Mouse (Mus musculus) kidney, postnatal 25 days (tissue): Measurements from ENCODE around the gene Arhgef10l.
A peak's percentile ranks its signal among the peaks of the same experiment; 100 is the strongest.

Source experiments
- DNase-seq, 2 experiments: peaks; one replicate each; pipeline ENCODE4 v3.0.0; 2021; ENCODE audit warnings: mixed read lengths in 2 of 2

Arhgef10l gene

GRCm38 (mm10) chr4:140665760-140666159 is at the start of gene Arhgef10l:
TSS of gene Arhgef10l (minus strand) at chr4:140666012.
- peak; percentile 80 to 91 for DNase-seq

DNA sequence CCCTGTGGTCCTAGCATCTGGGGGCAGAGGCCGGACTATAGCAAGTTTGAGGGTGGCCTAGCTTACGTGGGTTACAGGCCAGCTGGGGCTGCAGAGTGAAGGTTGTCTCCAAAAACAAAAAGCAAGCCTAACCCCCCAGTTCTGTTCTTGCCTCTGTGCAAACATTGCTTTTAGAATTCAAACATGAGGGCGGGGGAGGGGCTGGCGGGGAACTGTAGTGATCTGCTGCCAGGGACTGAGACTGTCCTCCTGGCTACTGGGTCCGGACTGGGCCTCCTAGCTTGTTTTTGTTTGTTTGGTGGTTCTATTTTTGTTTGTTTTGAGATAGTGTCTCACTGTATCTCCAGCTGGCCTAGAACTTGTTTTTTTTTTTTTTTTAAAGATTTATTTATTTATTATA is 48.8 kb upstream of the Arhgef10l start:
- DNase-seq: no peak

DNA sequence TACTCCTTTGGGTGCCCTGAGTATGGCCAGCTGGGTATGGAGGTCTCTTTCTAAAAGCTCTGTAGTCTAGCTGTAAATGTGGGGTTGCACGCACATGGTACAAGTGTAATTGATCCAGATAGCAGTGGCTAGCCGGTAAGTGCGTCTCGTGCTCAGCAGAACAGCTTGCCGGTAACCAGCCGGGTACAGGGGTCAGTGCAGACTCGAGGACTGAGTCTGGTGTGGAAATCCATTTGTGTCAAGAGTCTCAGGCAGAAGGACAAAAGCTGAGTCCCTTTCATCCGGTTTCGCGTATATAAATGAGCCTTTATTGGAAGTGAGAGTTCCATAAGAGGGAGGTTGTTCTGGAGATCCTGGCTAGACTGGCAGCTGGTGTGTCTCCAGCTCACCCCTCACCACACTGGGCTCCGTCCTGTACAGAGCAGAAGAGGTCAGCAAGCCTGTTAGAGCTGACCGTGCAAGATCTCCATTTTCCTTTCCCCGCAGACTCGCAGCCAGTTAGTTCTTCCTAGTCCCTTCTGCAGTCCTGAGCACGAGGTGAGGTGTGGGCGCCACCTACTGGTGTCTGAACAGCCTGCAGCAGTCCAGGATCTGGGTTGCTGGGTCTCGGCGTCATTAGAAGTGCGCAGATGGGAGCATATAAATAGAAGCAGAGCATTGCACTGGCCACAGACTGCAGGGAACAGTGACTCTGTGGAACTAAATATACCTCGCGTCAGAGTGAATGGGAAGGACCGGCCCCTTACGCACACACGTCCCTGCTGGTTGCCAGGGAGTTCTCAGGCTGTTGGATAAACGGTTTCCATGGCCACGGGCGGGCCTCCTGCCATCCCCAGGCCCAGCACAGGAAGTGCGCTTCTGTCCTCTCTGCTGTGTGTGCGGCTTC is 47.9 kb upstream of the Arhgef10l start:
- DNase-seq: peak; percentile 90 to 95

GRCm38 (mm10) chr4:140711360-140711759 is 45.5 kb upstream of the Arhgef10l start:
- DNase-seq: no peak

- DNase-seq: no peak
Measured at GRCm38 (mm10) chr4:140710781-140711180, 45.0 kb upstream of the Arhgef10l start.

- no peak for DNase-seq
Measured at GRCm38 (mm10) chr4:140709617-140710016, 43.8 kb upstream of the Arhgef10l start.

- DNase-seq: no peak
Measured at GRCm38 (mm10) chr4:140709111-140709510, 43.3 kb upstream of the Arhgef10l start.

DNA sequence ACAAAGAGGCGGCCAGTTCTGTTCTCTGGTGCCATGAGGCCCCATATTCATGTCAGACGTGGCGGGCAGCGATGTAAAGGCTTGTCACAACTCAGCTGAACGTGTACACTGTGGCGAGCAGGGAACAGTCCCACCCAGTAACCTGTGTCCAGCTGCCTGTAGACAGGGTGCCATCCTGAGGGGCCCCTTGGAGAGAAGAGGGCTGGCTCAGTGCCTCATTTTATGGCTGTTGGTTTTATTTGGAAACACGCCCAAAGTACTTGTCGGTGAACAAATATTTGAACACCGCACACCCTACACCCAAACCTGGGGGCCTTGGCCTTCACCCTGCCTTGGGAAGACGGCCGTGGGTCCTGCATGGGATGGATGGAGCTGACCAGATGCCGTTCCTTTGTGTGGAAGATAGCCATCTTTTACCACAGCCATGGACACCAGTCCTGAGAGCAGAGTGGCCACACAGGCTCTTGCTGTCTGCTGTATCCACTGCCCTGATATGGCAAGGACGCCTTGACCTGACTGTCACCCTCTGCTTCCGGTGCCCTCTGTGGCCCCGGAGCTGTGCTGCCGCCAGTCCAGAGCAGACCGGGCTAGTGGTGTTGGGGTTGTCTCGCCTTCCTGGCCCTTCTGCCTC is 42.6 kb upstream of the Arhgef10l start:
- no peak for DNase-seq

DNA sequence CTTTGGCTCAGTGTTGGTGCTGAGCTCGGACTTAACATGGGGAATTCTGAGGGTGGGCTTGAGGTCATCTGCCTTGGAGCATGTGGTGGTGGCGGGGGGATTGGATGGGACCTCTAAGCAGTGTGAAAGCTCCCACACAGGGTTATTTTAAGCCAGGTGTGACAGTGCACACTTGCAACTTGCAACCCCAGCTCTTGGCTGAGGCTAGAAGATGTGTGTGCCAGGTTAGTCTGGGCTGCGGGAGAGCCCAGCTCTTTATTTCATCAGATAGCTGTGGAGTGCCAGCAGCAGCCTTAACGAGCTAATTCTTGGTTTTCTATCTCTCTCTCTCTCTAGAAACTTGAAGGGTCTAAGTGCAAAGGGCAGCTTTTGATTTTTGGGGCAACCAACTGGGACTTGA is 41.8 kb upstream of the Arhgef10l start:
- no peak for DNase-seq

DNA sequence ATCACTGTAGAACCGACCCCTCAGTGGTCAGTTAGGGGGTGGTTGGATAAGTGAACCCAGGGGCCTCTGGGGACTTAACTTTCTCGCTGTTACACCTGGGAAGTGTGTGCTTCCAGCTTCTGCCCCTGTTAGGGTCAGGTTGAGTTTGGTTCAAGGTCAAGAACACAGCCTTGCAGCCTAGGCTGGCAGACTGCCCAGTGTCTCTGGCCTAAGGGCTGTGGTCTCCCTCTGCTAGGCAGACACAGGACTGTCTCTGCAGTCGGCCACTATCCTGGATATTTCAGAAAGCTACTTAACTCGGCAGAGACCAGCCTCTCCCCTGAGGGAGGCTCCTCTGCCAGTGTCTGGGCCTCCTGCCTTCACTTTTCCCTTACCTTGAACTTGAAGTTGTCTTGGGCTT is 38.4 kb upstream of the Arhgef10l start:
- peak in 1 of 2 experiments; percentile 38 for DNase-seq

- DNase-seq: no peak
Measured at GRCm38 (mm10) chr4:140703636-140704035, 37.8 kb upstream of the Arhgef10l start.

GRCm38 (mm10) chr4:140702611-140703327 is 37.0 kb upstream of the Arhgef10l start:
- peak; percentile 84 to 94 for DNase-seq

GRCm38 (mm10) chr4:140701716-140702561 is 36.1 kb upstream of the Arhgef10l start:
- peak; percentile 27 to 67 for DNase-seq

GRCm38 (mm10) chr4:140701049-140701715 is 35.4 kb upstream of the Arhgef10l start:
- peak; percentile 73 to 87 for DNase-seq

DNA sequence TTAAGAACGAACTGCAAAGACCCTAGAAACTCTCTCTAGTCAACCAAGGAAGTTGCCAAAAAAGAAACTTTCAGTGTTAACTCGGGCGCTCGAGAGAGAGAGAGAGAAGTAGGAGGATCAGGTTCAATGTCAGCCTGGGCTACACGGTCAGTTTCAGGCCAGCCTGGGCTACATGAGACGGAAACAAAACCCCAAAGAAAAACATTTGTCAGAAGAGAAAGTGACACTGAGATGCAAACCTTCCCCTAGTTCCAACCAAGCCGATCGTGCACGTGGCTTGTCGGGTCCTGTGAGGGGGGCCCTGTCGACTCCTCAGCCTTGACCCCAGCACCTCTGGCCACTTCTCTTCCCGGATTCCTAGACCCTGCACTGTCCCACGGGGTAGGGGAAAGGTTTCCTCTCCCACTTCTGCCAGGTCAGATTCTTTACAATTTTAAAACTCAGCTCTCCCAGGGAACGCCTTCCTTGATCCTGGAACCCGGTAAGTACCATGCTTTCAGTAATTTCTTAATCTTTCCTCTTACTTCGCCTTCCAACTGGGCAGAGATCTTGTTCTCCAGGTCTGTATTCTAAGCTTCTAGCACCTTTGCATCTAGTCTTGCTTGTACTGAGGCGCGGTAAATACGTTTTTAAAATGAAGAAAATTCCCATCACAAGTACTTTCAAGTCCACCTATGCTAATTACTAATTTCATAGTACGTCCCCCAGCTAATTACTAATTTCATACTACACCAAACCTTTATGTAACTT is 34.6 kb upstream of the Arhgef10l start, which contains the start of gene Rcc2:
TSS of gene Rcc2 (plus strand) at position 273 of the 750 bp plus-strand sequence.
- DNase-seq: no peak

GRCm38 (mm10) chr4:140699441-140700127 is 33.8 kb upstream of the Arhgef10l start:
- DNase-seq: peak; percentile 64 to 86

GRCm38 (mm10) chr4:140695675-140696585 is 30.1 kb upstream of the Arhgef10l start:
- no peak for DNase-seq

DNA sequence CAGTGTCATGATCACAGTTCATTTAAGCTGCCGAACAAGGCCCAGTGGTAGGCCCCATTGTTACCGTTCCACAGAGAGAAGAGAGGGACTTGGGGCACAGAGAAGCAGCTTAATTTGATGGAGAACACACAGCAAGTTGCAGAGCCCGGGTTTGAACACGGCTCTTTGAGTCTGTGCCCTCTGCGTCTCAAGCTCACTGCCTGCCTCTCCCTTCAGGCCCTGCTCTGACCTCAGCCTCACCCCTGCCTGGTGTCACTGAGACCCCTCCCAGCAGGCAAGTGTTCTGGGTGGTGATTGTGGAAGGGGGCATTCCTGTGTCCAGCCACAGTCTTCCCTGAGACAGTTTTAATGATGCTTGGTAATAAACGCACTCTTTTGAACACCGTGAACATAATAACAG is 29.3 kb upstream of the Arhgef10l start:
- DNase-seq: no peak

DNA sequence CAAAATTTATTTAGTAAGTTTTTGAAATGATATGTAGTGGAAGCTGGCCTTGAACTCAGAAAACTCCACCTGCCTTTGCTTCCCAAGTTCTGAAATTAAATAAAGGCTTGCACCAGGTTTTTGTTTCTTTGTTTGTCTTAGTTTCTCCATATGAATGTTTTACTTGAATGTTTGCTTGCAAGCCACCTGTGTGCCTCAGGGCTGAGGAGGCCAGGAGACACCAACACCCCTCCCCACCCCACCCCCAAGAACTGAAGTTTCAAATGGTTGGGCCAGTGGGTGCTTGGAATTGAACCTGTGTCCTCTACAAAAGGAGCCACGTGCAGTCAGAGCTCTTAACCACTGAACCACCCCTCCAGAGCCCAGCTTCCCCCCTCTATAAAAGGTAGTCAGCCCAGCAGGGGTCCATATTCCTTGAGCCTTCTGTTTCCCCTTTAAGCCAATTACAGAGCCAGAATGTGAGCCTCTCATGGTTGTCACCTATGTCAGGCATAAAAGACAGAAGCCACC is 28.8 kb upstream of the Arhgef10l start:
- no peak for DNase-seq
